25 mouse cellular contexts compared by ENCODE assay signal in genomic region chr7:38152571-38152970, GRCm38 (mm10).
"Had no signal": no experiment of that assay in that cellular context is flagged by ENCODE, and none has a peak within 500 bp of the region (broad histone marks: within the 10 kb centered on the region; RNA-seq: fewer than 3 reads in every experiment).

No protein-coding gene starts in this region.

- H3K36me3 ChIP-seq: heart, embryonic 13.5 days; heart, embryonic 15.5 days; hindbrain, embryonic 13.5 days; hindbrain, embryonic 15.5 days; limb, embryonic 13.5 days; limb, embryonic 15.5 days; liver, embryonic 13.5 days had no signal

- H3K9me3 ChIP-seq: heart, embryonic 13.5 days; heart, embryonic 15.5 days; hindbrain, embryonic 13.5 days; hindbrain, embryonic 15.5 days; limb, embryonic 13.5 days; limb, embryonic 15.5 days; liver, embryonic 13.5 days had no signal

- H3K4me2 ChIP-seq: heart, embryonic 11.5 days; heart, embryonic 13.5 days; heart, embryonic 15.5 days; hindbrain, embryonic 13.5 days; hindbrain, embryonic 15.5 days; limb, embryonic 13.5 days; limb, embryonic 15.5 days; liver, embryonic 11.5 days; liver, embryonic 13.5 days had no signal

- DNase-seq: gastrocnemius, postnatal 14 days; gastrocnemius, postnatal 36 days; heart, adult 11 months; heart, adult 2 months; heart, postnatal 14 days; heart, postnatal 36 days; kidney, adult 11 months; kidney, adult 2 months; kidney, postnatal 14 days; kidney, postnatal 36 days; layer of hippocampus, adult 9-11 months; layer of hippocampus, postnatal 36 days; left cerebral cortex, postnatal 4 days; liver, embryonic 13.5 days had no signal

- ATAC-seq: hindbrain, postnatal 0 days; intestine, embryonic 16.5 days had no signal

- H3K27me3 ChIP-seq: heart, embryonic 15.5 days; hindbrain, embryonic 13.5 days; hindbrain, embryonic 15.5 days; limb, embryonic 13.5 days; limb, embryonic 15.5 days; liver, embryonic 13.5 days had no signal

- H3K4me1 ChIP-seq: heart, embryonic 13.5 days; heart, embryonic 15.5 days; hindbrain, embryonic 13.5 days; hindbrain, embryonic 15.5 days; limb, embryonic 13.5 days; limb, embryonic 15.5 days; liver, embryonic 13.5 days had no signal

- H3K4me3 ChIP-seq: heart, adult 2 months; heart, embryonic 13.5 days; heart, embryonic 15.5 days; hindbrain, embryonic 13.5 days; hindbrain, embryonic 15.5 days; limb, embryonic 13.5 days; limb, embryonic 15.5 days; liver, embryonic 13.5 days had no signal

- H3K9ac ChIP-seq: heart, embryonic 13.5 days; heart, embryonic 15.5 days; hindbrain, embryonic 13.5 days; hindbrain, embryonic 15.5 days; limb, embryonic 13.5 days; limb, embryonic 15.5 days; liver, embryonic 13.5 days had no signal

- H3K27ac ChIP-seq: heart, adult 2 months; heart, embryonic 13.5 days; heart, embryonic 15.5 days; hindbrain, embryonic 13.5 days; hindbrain, embryonic 15.5 days; hindbrain, postnatal 0 days; kidney, postnatal 0 days; limb, embryonic 13.5 days; limb, embryonic 15.5 days; liver, embryonic 13.5 days had no signal
